Mouse (Mus musculus): ENCODE measurements around the gene Sgf29.
A peak's percentile ranks its signal among the peaks of the same experiment; 100 is the strongest.

Gene Sgf29

GRCm38 (mm10) chr7:126649231-126650051 is at the start of gene Sgf29:
Gene Sgf29, plus strand, starts transcription at chr7:126649309.
- peak; percentile 94 to 96 for DNase-seq

GRCm38 (mm10) chr7:126601896-126602295 is 47.2 kb upstream of the Sgf29 start:
- DNase-seq, result no peak

- DNase-seq, result no peak
Measured at GRCm38 (mm10) chr7:126602650-126603049, 46.5 kb upstream of the Sgf29 start.

- DNase-seq, result no peak
Measured at GRCm38 (mm10) chr7:126606611-126607010, 42.5 kb upstream of the Sgf29 start.

GRCm38 (mm10) chr7:126607064-126607463 is 42.0 kb upstream of the Sgf29 start:
- peak; percentile 17 to 41 for DNase-seq

- DNase-seq, result no peak
Measured at GRCm38 (mm10) chr7:126607796-126608195, 41.3 kb upstream of the Sgf29 start.

- no peak for DNase-seq
Measured at GRCm38 (mm10) chr7:126612736-126613135, 36.4 kb upstream of the Sgf29 start.

- peak in 1 of 2 experiments; percentile 7 for DNase-seq
Measured at GRCm38 (mm10) chr7:126616707-126617106, 32.4 kb upstream of the Sgf29 start.

- DNase-seq, result no peak
Measured at GRCm38 (mm10) chr7:126619559-126620275, 29.4 kb upstream of the Sgf29 start.

GRCm38 (mm10) chr7:126621452-126622359 is 27.4 kb upstream of the Sgf29 start:
- DNase-seq, result peak in 1 of 2 experiments; percentile 29

GRCm38 (mm10) chr7:126623381-126623780 is 25.7 kb upstream of the Sgf29 start:
- no peak for DNase-seq

- DNase-seq, result peak in 1 of 2 experiments; percentile 48
Measured at GRCm38 (mm10) chr7:126624774-126625173, 24.3 kb upstream of the Sgf29 start.

GRCm38 (mm10) chr7:126625369-126625768 is 23.7 kb upstream of the Sgf29 start:
- peak; percentile 73 to 88 for DNase-seq

- peak in 1 of 2 experiments; percentile 44 for DNase-seq
Measured at GRCm38 (mm10) chr7:126625807-126626600, 23.1 kb upstream of the Sgf29 start.

GRCm38 (mm10) chr7:126628111-126628510 is 21.0 kb upstream of the Sgf29 start:
- DNase-seq, result peak in 1 of 2 experiments; percentile 39

GRCm38 (mm10) chr7:126629915-126630314 is 19.2 kb upstream of the Sgf29 start:
- no peak for DNase-seq

- no peak for DNase-seq
Measured at GRCm38 (mm10) chr7:126630824-126631518, 18.1 kb upstream of the Sgf29 start, which contains the start of gene Nupr1. Gene Nupr1, minus strand, starts transcription at chr7:126630861.

- DNase-seq, result no peak
Measured at GRCm38 (mm10) chr7:126632478-126632877, 16.6 kb upstream of the Sgf29 start.

GRCm38 (mm10) chr7:126635375-126635774 is 13.7 kb upstream of the Sgf29 start:
- DNase-seq, result no peak

GRCm38 (mm10) chr7:126636733-126637520 is 12.2 kb upstream of the Sgf29 start:
- peak; percentile 43 to 54 for DNase-seq
